Mouse (Mus musculus) cerebellum, adult 2 months (tissue): ENCODE results near the gene Jagn1. TPM values are rescaled to one million over a fixed set of nuclear protein-coding genes. Genes with fewer than 3 reads are reported as not detected.
A peak's percentile ranks its signal among the peaks of the same experiment; 100 is the strongest.

Experiments used
- DNase-seq, 2 experiments: peaks; one replicate each; pipeline ENCODE4 v3.0.0; 2021
- H3K27ac ChIP-seq: fragments of 200-500 bp; 2 replicates; pipeline ENCODE4 v1.5.1; 2012; ENCODE audit warnings: low read length, control low read depth, inconsistent platforms; ENCODE audit not compliant: insufficient read depth
- H3K27me3 ChIP-seq: fragments of 200-500 bp; 2 replicates; pipeline ENCODE4 v1.6.1; 2012; ENCODE audit warnings: inconsistent platforms, mild to moderate bottlenecking, low read length, moderate library complexity; ENCODE audit not compliant: control insufficient read depth, insufficient read depth
- H3K4me1 ChIP-seq: fragments of 200-500 bp; 2 replicates; pipeline ENCODE4 v1.6.1; 2011; ENCODE audit warnings: low read length; ENCODE audit not compliant: control insufficient read depth, insufficient read depth
- H3K4me3 ChIP-seq: fragments of 200-500 bp; replicated peaks from 2 replicates; pipeline ENCODE3; 2011; ENCODE audit warnings: mild to moderate bottlenecking, low read depth, low read length, control low read depth; ENCODE audit not compliant: insufficient read depth
- CTCF ChIP-seq: fragments of 200-500 bp; IDR thresholded peaks from 2 replicates; pipeline ENCODE4 v1.5.1; 2011; ENCODE audit warnings: low read depth, mild to moderate bottlenecking, control low read depth, low read length, moderate library complexity, borderline replicate concordance; ENCODE audit not compliant: insufficient read depth
- POLR2A ChIP-seq: fragments of 200-500 bp; IDR thresholded peaks from 2 replicates; pipeline ENCODE4 v1.6.1; 2011; ENCODE audit warnings: low read length, control low read depth, borderline replicate concordance; ENCODE audit not compliant: insufficient read depth
- WGBS: fragments of 180-500 bp; shearing (Covaris S2); methylation state at CpG from one replicate; pipeline ENCODE4 v1.1.7; 2018; 5-methylcytosine and 5-hydroxymethylcytosine counted together
- polyA plus RNA-seq: library from polyadenylated mRNA; depleted of rRNA; stranded (reverse); fragments of >200 nt; gene quantifications from 2 replicates; pipeline ENCODE4 v1.2.3, GENCODE M21; 2012

The Jagn1 gene
- polyA plus RNA-seq, 1 experiment, result 58.4 TPM

- H3K27me3 ChIP-seq, result no peaks in the 10 kb centered on the region
- TF ChIP-seq CTCF (no peak), POLR2A (no peak)
- no peak overlapping the region for H3K27ac ChIP-seq
Observed at GRCm38 (mm10) chr6:113480555-113481373, 38.4 kb downstream of the Jagn1 start.

GRCm38 (mm10) chr6:113482477-113483099, 40.2 kb downstream of the Jagn1 start:
- Histone ChIP-seq H3K27me3 (no peaks in the 10 kb centered on the region), H3K4me1 (peaks cover 17% of the 10 kb centered on the region), H3K4me3 (peak overlapping the region; percentile 94), H3K27ac (peak overlapping the region; percentile 70)
- DNase-seq, result peak; percentile 78 to 83
- TF ChIP-seq POLR2A, result no peak
- peak; percentile 29; the same call in 1 of the 2 replicates for TF ChIP-seq CTCF
- under 1% methylated on average over 65 of the region's 65 CpGs for WGBS

More at GRCm38 (mm10) chr6:113480555-113481373, 38.4 kb downstream of the Jagn1 start:
- peak in 1 of 2 experiments; percentile 33 for DNase-seq
- WGBS, result 52% methylated on average over 18 of the region's 18 CpGs
- Histone ChIP-seq H3K4me3 (no peak overlapping the region), H3K4me1 (peaks cover 15% of the 10 kb centered on the region)

- peak within 1 kb of the TSS; percentile 96 for H3K27ac ChIP-seq
- no peaks in the 10 kb centered on the region for H3K27me3 ChIP-seq
- TF ChIP-seq CTCF, result no peak
- peak; percentile 80; the same call in 1 of the 2 replicates for TF ChIP-seq POLR2A
- H3K4me1 ChIP-seq, result peaks cover 17% of the 10 kb centered on the region
- DNase-seq, result peak; percentile 97 to 99
- under 1% methylated on average over 26 of the region's 26 CpGs for WGBS
- peak within 1 kb of the TSS; percentile 94 for H3K4me3 ChIP-seq
Observed at GRCm38 (mm10) chr6:113483100-113483615, 40.8 kb downstream of the Jagn1 start, which contains the start of gene Creld1. Gene Creld1 (plus strand): TSS chr6:113483297.

GRCm38 (mm10) chr6:113483729-113484128, 41.4 kb downstream of the Jagn1 start:
- H3K27me3 ChIP-seq, result no peaks in the 10 kb centered on the region
- peak; percentile 58 to 63 for DNase-seq
- WGBS, result 1% methylated on average over 10 of the region's 10 CpGs
- peaks cover 17% of the 10 kb centered on the region for H3K4me1 ChIP-seq
- TF ChIP-seq POLR2A, result no peak
- no peak for TF ChIP-seq CTCF
- H3K4me3 ChIP-seq, result peak overlapping the region; percentile 94
- peak overlapping the region; percentile 96 for H3K27ac ChIP-seq

- Histone ChIP-seq H3K4me1 (peaks cover 15% of the 10 kb centered on the region; the same call in 1 of the 2 replicates), H3K4me3 (no peak overlapping the region), H3K27me3 (no peaks in the 10 kb centered on the region), H3K27ac (no peak overlapping the region)
- TF ChIP-seq CTCF (no peak), POLR2A (no peak)
- WGBS, result 49% methylated on average over 7 of the region's 7 CpGs
- peak in 1 of 2 experiments; percentile 23 for DNase-seq
Observed at GRCm38 (mm10) chr6:113487125-113487576, 44.8 kb downstream of the Jagn1 start.

GRCm38 (mm10) chr6:113489410-113489809, 47.0 kb downstream of the Jagn1 start:
- Histone ChIP-seq H3K27ac (no peak overlapping the region), H3K4me3 (no peak overlapping the region), H3K4me1 (peaks cover 10% of the 10 kb centered on the region; the same call in 1 of the 2 replicates), H3K27me3 (no peaks in the 10 kb centered on the region)
- peak; percentile 59 to 62 for DNase-seq
- TF ChIP-seq CTCF (no peak), POLR2A (no peak)
- 37% methylated on average over 14 of the region's 14 CpGs for WGBS

- Histone ChIP-seq H3K4me1 (peaks cover 8% of the 10 kb centered on the region), H3K27ac (no peak overlapping the region), H3K27me3 (no peaks in the 10 kb centered on the region), H3K4me3 (no peak overlapping the region)
- WGBS, result 66% methylated on average over 24 of the region's 24 CpGs
- TF ChIP-seq POLR2A (no peak), CTCF (no peak)
- peak in 1 of 2 experiments; percentile 31 for DNase-seq
Observed at GRCm38 (mm10) chr6:113492101-113492864, 49.9 kb downstream of the Jagn1 start.
